Mouse (Mus musculus) MEL (cell line): Measurements from ENCODE around the gene Psen2. TPM values are rescaled to one million over a fixed set of nuclear protein-coding genes. Genes with fewer than 3 reads are reported as not detected.

ENCODE experiments used
- DNase-seq: peaks from one replicate; pipeline ENCODE4 v3.0.0; 2011; ENCODE audit warnings: low read depth, low spot score
- H3K27ac ChIP-seq: 2 replicates; pipeline ENCODE4 v1.5.1; 2012; ENCODE audit warnings: low read depth, mild to moderate bottlenecking, control low read depth, low read length, moderate library complexity; ENCODE audit not compliant: control insufficient read depth
- H3K27me3 ChIP-seq, 2 experiments: fragments of 150-350 bp in 1 of 2; sonication (generic) in 1 of 2; 2 replicates each; pipeline ENCODE4 v1.6.1; 2012; ENCODE audit warnings: low read length in 2 of 2, mild to moderate bottlenecking in 2 of 2, improper control_type of control experiment in 1 of 2, moderate library complexity in 1 of 2; ENCODE audit not compliant: insufficient read depth in 2 of 2, control insufficient read depth in 1 of 2
- H3K36me3 ChIP-seq, 2 experiments: 2 replicates each; pipeline ENCODE4 v1.6.1; 2012 to 2014; ENCODE audit warnings: low read length in 2 of 2, improper control_type of control experiment in 1 of 2, inconsistent platforms in 1 of 2, mild to moderate bottlenecking in 1 of 2; ENCODE audit not compliant: insufficient read depth in 2 of 2, control insufficient read depth in 1 of 2
- H3K4me1 ChIP-seq, 2 experiments: fragments of 150-350 bp in 1 of 2; sonication (generic) in 1 of 2; 2 replicates each; pipeline ENCODE4 v1.6.1; 2012; ENCODE audit warnings: low read length in 2 of 2, improper control_type of control experiment in 1 of 2, mild to moderate bottlenecking in 1 of 2; ENCODE audit not compliant: insufficient read depth in 2 of 2, control insufficient read depth in 1 of 2
- H3K4me3 ChIP-seq, 2 experiments: fragments of 150-350 bp in 1 of 2; sonication (generic) in 1 of 2; 2 replicates each; pipeline ENCODE4 v1.5.1; 2012; ENCODE audit warnings: low read depth in 2 of 2, low read length in 2 of 2, mild to moderate bottlenecking in 2 of 2, moderate library complexity in 2 of 2, control low read depth in 1 of 2, improper control_type of control experiment in 1 of 2; ENCODE audit not compliant: control insufficient read depth in 1 of 2, insufficient read depth in 1 of 2
- H3K79me2 ChIP-seq: 2 replicates; pipeline ENCODE4 v1.6.1; 2012; ENCODE audit warnings: mild to moderate bottlenecking, low read length, moderate library complexity; ENCODE audit not compliant: control insufficient read depth, poor library complexity, insufficient read depth
- H3K9ac ChIP-seq: 2 replicates; pipeline ENCODE4 v1.6.1; 2012; ENCODE audit warnings: low read depth, mild to moderate bottlenecking, control low read depth, low read length, moderate library complexity; ENCODE audit not compliant: control insufficient read depth, poor library complexity, severe bottlenecking
- H3K9me3 ChIP-seq: fragments of 150-350 bp; sonication (generic); replicated peaks from 2 replicates; pipeline ENCODE4 v1.6.1; 2012; ENCODE audit warnings: mild to moderate bottlenecking, low read length, improper control_type of control experiment, moderate library complexity; ENCODE audit not compliant: insufficient read depth
- BHLHE40 ChIP-seq: IDR thresholded peaks from 2 replicates; pipeline ENCODE4 v1.6.1; 2012; ENCODE audit warnings: low read depth, mild to moderate bottlenecking, inconsistent platforms, low read length, improper control_type of control experiment, borderline replicate concordance
- CHD1 ChIP-seq: IDR thresholded peaks from 2 replicates; pipeline ENCODE4 v1.6.1; 2012; ENCODE audit warnings: low read depth, mild to moderate bottlenecking, inconsistent platforms, low read length, improper control_type of control experiment
- CHD2 ChIP-seq: IDR thresholded peaks from 2 replicates; pipeline ENCODE4 v1.6.1; 2011; ENCODE audit warnings: low read length, improper control_type of control experiment
- ELF1 ChIP-seq: IDR thresholded peaks from 2 replicates; pipeline ENCODE4 v1.6.1; 2014; ENCODE audit warnings: low read depth, mild to moderate bottlenecking, inconsistent platforms, low read length, improper control_type of control experiment, moderate library complexity
- EP300 ChIP-seq, 2 experiments: IDR thresholded peaks; 2 replicates each; pipeline ENCODE4 v1.6.1; 2011; ENCODE audit warnings: improper control_type of control experiment in 2 of 2, low read length in 2 of 2, low read depth in 1 of 2, mild to moderate bottlenecking in 1 of 2
- GABPA ChIP-seq: IDR thresholded peaks from 2 replicates; pipeline ENCODE4 v1.6.1; 2012; ENCODE audit warnings: low read depth, mild to moderate bottlenecking, inconsistent platforms, low read length, improper control_type of control experiment, moderate library complexity
- GATA1 ChIP-seq: IDR thresholded peaks from 2 replicates; pipeline ENCODE4 v1.6.1; 2011; ENCODE audit warnings: low read depth, low read length, improper control_type of control experiment
- KAT2A ChIP-seq: conservative IDR thresholded peaks from 2 replicates; pipeline ENCODE4 v1.6.1; 2012; ENCODE audit warnings: low read depth, low read length, improper control_type of control experiment, inconsistent platforms
- MEF2A ChIP-seq: IDR thresholded peaks from 2 replicates; pipeline ENCODE4 v1.6.1; 2014; ENCODE audit warnings: low read depth, mild to moderate bottlenecking, inconsistent platforms, low read length, improper control_type of control experiment; ENCODE audit not compliant: poor library complexity, insufficient replicate concordance, severe bottlenecking; ENCODE audit errors: extremely low read depth
- MXI1 ChIP-seq: IDR thresholded peaks from 2 replicates; pipeline ENCODE4 v1.6.1; 2011; ENCODE audit warnings: mild to moderate bottlenecking, low read depth, low read length, improper control_type of control experiment
- MYB ChIP-seq: IDR thresholded peaks from 2 replicates; pipeline ENCODE4 v1.6.1; 2011; ENCODE audit warnings: mild to moderate bottlenecking, low read depth, low read length, improper control_type of control experiment
- MYC ChIP-seq: IDR thresholded peaks from 2 replicates; pipeline ENCODE4 v1.6.1; 2011; ENCODE audit warnings: low read depth, mild to moderate bottlenecking, low read length, improper control_type of control experiment, moderate library complexity
- NELFE ChIP-seq: IDR thresholded peaks from 2 replicates; pipeline ENCODE4 v1.6.1; 2011; ENCODE audit warnings: low read depth, low read length, improper control_type of control experiment
- POLR2AphosphoS2 ChIP-seq: IDR thresholded peaks from 2 replicates; pipeline ENCODE4 v1.6.1; 2011; ENCODE audit warnings: low read length, improper control_type of control experiment
- POLR2AphosphoS5 ChIP-seq: IDR thresholded peaks from 2 replicates; pipeline ENCODE4 v1.6.1; 2012; ENCODE audit warnings: low read depth, borderline replicate concordance, mild to moderate bottlenecking, inconsistent platforms, low read length, moderate library complexity, mixed read lengths
- RAD21 ChIP-seq: IDR thresholded peaks from 2 replicates; pipeline ENCODE4 v1.6.1; 2011; ENCODE audit warnings: mild to moderate bottlenecking, low read depth, low read length, improper control_type of control experiment
- SIN3A ChIP-seq: IDR thresholded peaks from 2 replicates; pipeline ENCODE4 v1.6.1; 2012; ENCODE audit warnings: low read length, improper control_type of control experiment, inconsistent platforms
- SMC3 ChIP-seq: IDR thresholded peaks from 2 replicates; pipeline ENCODE4 v1.6.1; 2011; ENCODE audit warnings: low read depth, low read length, improper control_type of control experiment
- TAL1 ChIP-seq: IDR thresholded peaks from 2 replicates; pipeline ENCODE4 v1.6.1; 2012; ENCODE audit warnings: mild to moderate bottlenecking, inconsistent platforms, low read length, moderate library complexity, mixed read lengths
- TBP ChIP-seq: IDR thresholded peaks from 2 replicates; pipeline ENCODE4 v1.8.0; 2011; ENCODE audit warnings: low read depth, low read length, improper control_type of control experiment
- USF2 ChIP-seq, 2 experiments: IDR thresholded peaks; 2 replicates each; pipeline ENCODE4 v1.6.1; 2011 to 2012; ENCODE audit warnings: improper control_type of control experiment in 2 of 2, low read length in 2 of 2, borderline replicate concordance in 1 of 2, inconsistent platforms in 1 of 2, low read depth in 1 of 2, mild to moderate bottlenecking in 1 of 2; ENCODE audit not compliant: insufficient read depth in 1 of 2
- ZC3H11A ChIP-seq: IDR thresholded peaks from 2 replicates; pipeline ENCODE4 v1.6.1; 2012; ENCODE audit warnings: low read depth, mild to moderate bottlenecking, inconsistent platforms, low read length, improper control_type of control experiment
- ZKSCAN1 ChIP-seq: IDR thresholded peaks from 2 replicates; pipeline ENCODE4 v1.6.1; 2012; ENCODE audit warnings: low read depth, mild to moderate bottlenecking, inconsistent platforms, low read length, improper control_type of control experiment, moderate library complexity
- ZMIZ1 ChIP-seq: IDR thresholded peaks from 2 replicates; pipeline ENCODE4 v1.6.1; 2012; ENCODE audit warnings: low read depth, mild to moderate bottlenecking, inconsistent platforms, low read length, improper control_type of control experiment, moderate library complexity
- ZNF384 ChIP-seq: IDR thresholded peaks from 2 replicates; pipeline ENCODE4 v1.6.1; 2012; ENCODE audit warnings: low read depth, mild to moderate bottlenecking, inconsistent platforms, low read length, improper control_type of control experiment
- polyA plus RNA-seq, 2 experiments: library from polyadenylated mRNA; stranded (reverse) in 1 of 2; unstranded in 1 of 2; fragments of >175 nt in 1 of 2; fragments of >200 nt in 1 of 2; gene quantifications; 2 replicates each; pipeline versions ENCODE4 v1.2.1 to v1.2.4; 2012; ENCODE audit warnings: low replicate concordance in 2 of 2, low read depth in 1 of 2; ENCODE audit not compliant: insufficient read length in 2 of 2, insufficient read depth in 1 of 2, missing spikeins in 1 of 2
- total RNA-seq: library from RNA; depleted of rRNA; stranded (reverse); fragments of 300-350 nt; gene quantifications from 2 replicates; pipeline ENCODE4 v1.2.3, GENCODE M21; 2012

Psen2 gene
- total and polyA plus RNA-seq, 3 experiments: 35.0 to 39.2 TPM; not detected in 1

GRCm38 (mm10) chr1:180257446-180257845 lies 5.8 kb downstream of the Psen2 start:
- Histone ChIP-seq H3K4me3 (no peak overlapping the region), H3K36me3 (peaks cover 0 to 40% of the 10 kb centered on the region in 2 experiments; a peak in 2 of 4 replicates), H3K27ac (no peak overlapping the region), H3K4me1 (peaks cover 15 to 40% of the 10 kb centered on the region in 2 experiments), H3K79me2 (peaks cover 7% of the 10 kb centered on the region), H3K9me3 (no peaks in the 10 kb centered on the region), H3K27me3 (no peaks in the 10 kb centered on the region), H3K9ac (no peak overlapping the region)
- TF ChIP-seq MXI1: no peak
- no peak for TF ChIP-seq SIN3A
- DNase-seq: no peak

GRCm38 (mm10) chr1:180256866-180257265 lies 6.4 kb downstream of the Psen2 start:
- H3K27ac ChIP-seq: peak overlapping the region; percentile 1; the same call in 1 of the 2 replicates
- H3K9ac ChIP-seq: peak overlapping the region; percentile 71
- no peaks in the 10 kb centered on the region for H3K9me3 ChIP-seq
- no peak for DNase-seq
- TF ChIP-seq CHD2: no peak
- no peak for TF ChIP-seq NELFE
- no peak for TF ChIP-seq ZKSCAN1
- TF ChIP-seq RAD21: no peak
- no peak for TF ChIP-seq BHLHE40
- no peak for TF ChIP-seq ZMIZ1
- TF ChIP-seq MXI1: no peak
- no peak for TF ChIP-seq MEF2A
- TF ChIP-seq MYB: no peak
- no peak for TF ChIP-seq KAT2A
- TF ChIP-seq, all 39 proteins: peak for 0
- H3K4me3 ChIP-seq: peak overlapping the region; percentile 68 to 98
- H3K79me2 ChIP-seq: peaks cover 7% of the 10 kb centered on the region
- H3K27me3 ChIP-seq: no peaks in the 10 kb centered on the region
- H3K4me1 ChIP-seq: peaks cover 12 to 43% of the 10 kb centered on the region in 2 experiments
- H3K36me3 ChIP-seq: peaks cover 0 to 41% of the 10 kb centered on the region in 2 experiments; a peak in 2 of 4 replicates

- no peaks in the 10 kb centered on the region for H3K27me3 ChIP-seq
- H3K79me2 ChIP-seq: peaks cover 7% of the 10 kb centered on the region
- H3K27ac ChIP-seq: peak overlapping the region; percentile 56
- peak overlapping the region; percentile 71 for H3K9ac ChIP-seq
- no peaks in the 10 kb centered on the region for H3K9me3 ChIP-seq
- peak overlapping the region; percentile 68 to 98 for H3K4me3 ChIP-seq
- DNase-seq: peak; percentile 95
- H3K4me1 ChIP-seq: peaks cover 11 to 40% of the 10 kb centered on the region in 2 experiments
- peaks cover 0 to 42% of the 10 kb centered on the region in 2 experiments; a peak in 2 of 4 replicates for H3K36me3 ChIP-seq
- 0 out of 2 replicates have a peak, but pooled peaks have one; percentile 57 for TF ChIP-seq POLR2AphosphoS2
- TF ChIP-seq CHD2: no peak
- peak; percentile 67 for TF ChIP-seq NELFE
- peak; percentile 80 for TF ChIP-seq ELF1
- TF ChIP-seq MYC: no peak
- TF ChIP-seq TAL1: no peak
- no peak for TF ChIP-seq SMC3
- TF ChIP-seq USF2 (IDR thresholded peaks at IDR 0.05; ENCODE audit: borderline replicate concordance in 1 of 2, insufficient read depth in 1 of 2, low read depth in 1 of 2, low read length in 2 of 2): no peak
- TF ChIP-seq EP300 (IDR thresholded peaks at IDR 0.05; ENCODE audit: low read depth in 1 of 2, low read length in 2 of 2): no peak
- TF ChIP-seq ZMIZ1: peak; percentile 63
- no peak for TF ChIP-seq CHD1
- TF ChIP-seq GATA1: no peak
- TF ChIP-seq ZC3H11A: no peak
- no peak for TF ChIP-seq SIN3A
- TF ChIP-seq MYB: no peak
- TF ChIP-seq ZNF384: no peak
- no peak for TF ChIP-seq POLR2AphosphoS5
- TF ChIP-seq GABPA: no peak
- TF ChIP-seq TBP: no peak
Observed at GRCm38 (mm10) chr1:180256138-180256674, 7.0 kb downstream of the Psen2 start.
